Mouse (Mus musculus): ENCODE results near the gene Zbtb42.

Zbtb42 gene

DNA sequence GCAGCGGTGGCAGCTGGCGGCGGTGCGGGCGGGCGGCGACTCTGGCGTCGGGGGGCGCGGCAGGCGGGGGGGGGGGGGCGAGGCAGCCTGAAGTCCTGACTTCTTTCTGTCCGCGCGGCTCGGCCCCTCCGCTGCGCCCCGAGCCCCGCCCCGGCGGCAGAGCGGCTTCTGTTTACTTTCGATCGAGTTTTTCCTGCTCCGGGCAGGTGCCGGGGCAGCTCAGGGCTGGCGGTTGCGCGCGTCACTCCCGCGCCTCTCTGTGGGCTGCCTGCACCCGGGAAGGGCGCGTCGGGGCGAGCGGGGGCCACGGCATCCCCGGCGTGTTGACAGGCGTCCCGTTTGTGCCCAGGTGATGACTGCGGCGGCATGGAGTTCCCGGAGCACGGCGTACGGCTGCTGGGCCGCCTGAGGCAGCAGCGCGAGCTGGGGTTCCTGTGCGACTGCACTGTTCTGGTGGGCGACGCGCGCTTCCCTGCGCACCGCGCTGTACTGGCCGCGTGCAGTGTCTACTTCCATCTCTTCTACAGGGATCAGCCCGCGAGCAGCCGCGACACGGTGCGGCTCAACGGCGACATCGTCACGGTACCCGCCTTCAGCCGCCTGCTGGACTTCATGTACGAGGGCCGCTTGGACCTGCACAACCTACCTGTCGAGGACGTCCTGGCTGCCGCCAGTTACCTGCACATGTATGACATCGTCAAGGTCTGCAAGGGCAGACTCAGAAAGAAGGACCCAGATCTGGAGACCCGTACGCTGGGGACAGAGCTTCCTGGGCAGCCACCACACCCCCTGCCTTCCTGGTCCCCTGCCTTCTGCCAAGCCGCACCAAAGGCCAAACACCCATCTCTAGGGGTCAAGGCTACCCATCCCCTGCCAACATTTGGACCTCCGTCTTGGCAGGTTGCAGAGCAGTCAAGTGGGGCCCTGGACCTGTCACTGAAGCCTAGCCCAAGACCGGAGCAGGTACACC lies 684 bp downstream of the Zbtb42 start:
- in situ Hi-C loops (cut with MboI; ENCODE audit: low sequenced_read_pairs), result no loop called here

DNA sequence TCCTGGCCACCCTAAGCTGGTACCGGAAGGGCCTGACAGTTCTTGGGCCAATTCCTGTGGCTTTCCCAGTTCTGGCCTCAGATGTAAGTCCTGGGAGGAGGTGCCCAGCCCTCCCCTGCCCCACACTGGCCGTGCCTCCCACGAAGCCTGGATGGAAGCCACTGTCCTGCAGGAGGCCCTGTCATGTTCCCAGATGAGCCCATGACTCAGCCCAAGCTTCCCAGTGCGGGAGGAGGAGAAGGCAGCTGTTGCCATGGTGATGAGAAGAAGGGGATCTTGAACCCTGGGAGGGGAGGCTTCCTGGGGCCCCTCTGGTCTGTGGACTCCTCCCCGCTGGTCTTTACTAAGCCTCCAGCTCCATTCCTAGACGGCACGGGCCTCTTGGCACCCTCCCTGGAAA lies 4.7 kb downstream of the Zbtb42 start:
- in situ Hi-C loops (cut with MboI; ENCODE audit: low sequenced_read_pairs), result no loop called here

DNA sequence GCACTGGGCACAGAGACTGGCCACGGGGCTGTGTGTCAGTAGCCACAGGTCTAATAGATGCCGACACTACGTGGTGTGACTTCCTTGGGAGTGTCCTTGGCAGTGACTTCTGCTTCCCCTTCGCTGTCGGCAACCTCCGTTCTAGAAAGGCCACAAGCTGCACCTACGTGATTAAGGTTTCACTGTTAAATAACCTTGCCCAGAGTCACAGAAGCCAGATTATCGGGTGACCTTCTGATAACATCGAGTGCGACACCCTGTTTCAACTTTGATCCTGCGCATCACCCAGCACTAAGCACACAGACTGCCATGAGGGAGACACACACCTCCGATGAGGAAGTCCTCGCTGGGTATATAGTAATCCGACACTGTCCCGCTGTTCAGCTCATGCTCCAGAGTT lies 9.8 kb downstream of the Zbtb42 start:
- in situ Hi-C loops (cut with MboI; ENCODE audit: low sequenced_read_pairs), result no loop called here

DNA sequence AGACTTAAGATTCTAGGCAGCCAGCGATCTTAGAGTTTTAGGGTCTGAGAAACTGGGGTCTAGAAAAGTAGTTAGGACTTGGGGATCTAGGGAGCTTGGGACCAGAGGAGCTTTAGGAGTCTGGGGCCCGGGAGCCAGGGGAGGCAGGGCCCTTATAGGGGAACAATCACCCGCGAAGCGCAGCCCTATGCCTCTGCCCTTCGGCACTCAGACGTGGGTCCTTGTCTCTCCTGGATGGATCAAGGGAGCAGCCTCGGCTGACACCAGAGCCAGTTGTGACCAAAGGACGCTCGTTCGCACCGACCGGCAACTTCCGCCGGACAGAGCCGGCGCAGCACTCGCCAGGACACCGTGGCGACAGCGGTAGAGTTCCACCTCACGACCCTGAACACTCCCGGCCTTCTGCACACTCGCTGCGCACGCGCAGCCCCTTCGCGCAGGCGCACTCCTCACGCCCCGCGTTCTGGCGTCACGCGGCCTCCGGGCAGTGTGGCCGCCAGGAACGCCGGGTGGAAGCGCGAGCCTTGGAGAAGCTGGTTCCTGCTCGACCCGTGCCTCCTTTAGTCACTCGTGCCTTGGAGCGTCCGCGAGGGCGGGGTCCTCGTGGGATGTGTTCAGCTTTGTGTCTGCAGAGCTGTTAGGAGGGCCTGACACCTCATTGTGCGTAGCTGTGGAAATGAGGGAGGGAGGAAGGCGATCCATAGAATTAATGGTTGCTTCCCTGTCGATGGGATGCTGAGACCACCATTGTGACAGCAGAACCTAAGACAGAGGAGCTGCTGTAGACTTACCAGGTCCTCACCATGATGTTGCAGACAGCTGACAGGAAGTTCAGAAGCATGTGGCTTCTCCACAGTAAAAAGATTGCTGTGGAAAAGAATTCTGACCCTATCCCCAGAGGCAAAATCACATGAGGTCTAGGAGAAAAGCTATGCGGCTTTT lies 14.8 kb downstream of the Zbtb42 start:
- in situ Hi-C loops (cut with MboI; ENCODE audit: low sequenced_read_pairs), result no loop called here

DNA sequence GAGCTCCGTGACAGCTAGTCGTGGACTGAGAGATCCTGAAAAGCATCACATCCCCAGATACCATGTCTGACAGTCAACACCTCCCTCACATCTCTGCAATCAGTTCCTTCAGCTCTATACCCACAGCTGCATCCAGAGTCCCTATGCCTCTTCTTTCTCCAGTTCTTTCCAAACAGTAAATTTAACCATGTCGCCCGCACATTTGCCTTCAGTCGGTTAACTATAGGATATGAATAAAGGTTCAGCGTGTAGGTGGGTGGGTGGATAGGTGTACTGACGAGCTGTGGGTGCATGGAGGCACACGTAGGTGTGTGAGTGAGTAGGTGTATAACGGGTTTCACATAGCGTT lies 15.5 kb downstream of the Zbtb42 start:
- in situ Hi-C loops (cut with MboI; ENCODE audit: low sequenced_read_pairs), result no loop called here

DNA sequence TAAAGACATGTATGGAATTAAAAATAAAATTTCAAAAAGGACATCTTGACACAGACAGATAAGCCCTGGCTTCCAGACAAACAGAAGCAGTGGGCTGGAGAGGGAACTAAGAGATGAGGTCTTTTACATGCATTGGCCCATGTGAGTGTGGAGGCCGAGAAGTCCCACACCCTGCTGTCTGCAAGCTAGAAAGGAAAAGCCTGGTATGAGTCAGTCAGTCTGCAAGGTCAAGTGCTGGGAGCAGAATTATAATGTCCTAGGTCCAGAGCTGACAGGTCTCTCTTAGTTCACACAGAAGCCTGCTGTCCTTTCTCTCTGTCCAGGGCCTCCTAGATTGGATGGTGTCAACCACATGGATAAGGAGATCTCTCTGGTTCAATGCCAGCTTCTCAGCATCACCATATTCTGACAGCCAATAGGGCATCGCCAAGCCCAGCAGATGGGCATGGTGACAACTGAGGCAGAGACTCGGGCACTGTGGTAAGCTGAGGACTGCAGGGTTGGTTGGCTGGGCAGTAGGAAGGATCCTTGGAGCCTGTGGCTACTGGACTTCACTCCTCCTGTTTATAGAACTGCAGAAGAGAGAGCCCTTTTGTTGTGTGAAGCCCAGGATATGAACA lies 18.3 kb downstream of the Zbtb42 start:
- in situ Hi-C loops (cut with MboI; ENCODE audit: low sequenced_read_pairs), result no loop called here

DNA sequence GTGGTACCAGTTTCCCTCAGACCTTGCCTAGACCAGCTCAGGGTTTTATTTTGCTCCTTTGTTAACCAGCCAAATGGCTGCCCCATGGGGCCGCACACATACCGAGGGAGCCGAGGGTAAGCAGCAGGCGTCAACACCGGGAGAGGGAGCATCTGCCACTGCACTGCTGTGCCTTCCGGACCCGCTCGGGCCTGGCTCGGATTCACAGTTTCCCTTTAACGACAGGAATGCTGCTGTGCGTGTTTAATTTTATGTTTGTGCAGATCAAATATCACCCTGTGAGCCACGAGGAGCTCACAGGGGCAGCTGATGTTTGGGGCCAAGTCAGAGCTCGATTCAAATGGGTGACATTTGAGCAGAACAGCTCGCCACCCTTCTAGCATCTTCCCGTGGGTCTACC lies 21.9 kb downstream of the Zbtb42 start:
- in situ Hi-C loops (cut with MboI; ENCODE audit: low sequenced_read_pairs), result no loop called here

DNA sequence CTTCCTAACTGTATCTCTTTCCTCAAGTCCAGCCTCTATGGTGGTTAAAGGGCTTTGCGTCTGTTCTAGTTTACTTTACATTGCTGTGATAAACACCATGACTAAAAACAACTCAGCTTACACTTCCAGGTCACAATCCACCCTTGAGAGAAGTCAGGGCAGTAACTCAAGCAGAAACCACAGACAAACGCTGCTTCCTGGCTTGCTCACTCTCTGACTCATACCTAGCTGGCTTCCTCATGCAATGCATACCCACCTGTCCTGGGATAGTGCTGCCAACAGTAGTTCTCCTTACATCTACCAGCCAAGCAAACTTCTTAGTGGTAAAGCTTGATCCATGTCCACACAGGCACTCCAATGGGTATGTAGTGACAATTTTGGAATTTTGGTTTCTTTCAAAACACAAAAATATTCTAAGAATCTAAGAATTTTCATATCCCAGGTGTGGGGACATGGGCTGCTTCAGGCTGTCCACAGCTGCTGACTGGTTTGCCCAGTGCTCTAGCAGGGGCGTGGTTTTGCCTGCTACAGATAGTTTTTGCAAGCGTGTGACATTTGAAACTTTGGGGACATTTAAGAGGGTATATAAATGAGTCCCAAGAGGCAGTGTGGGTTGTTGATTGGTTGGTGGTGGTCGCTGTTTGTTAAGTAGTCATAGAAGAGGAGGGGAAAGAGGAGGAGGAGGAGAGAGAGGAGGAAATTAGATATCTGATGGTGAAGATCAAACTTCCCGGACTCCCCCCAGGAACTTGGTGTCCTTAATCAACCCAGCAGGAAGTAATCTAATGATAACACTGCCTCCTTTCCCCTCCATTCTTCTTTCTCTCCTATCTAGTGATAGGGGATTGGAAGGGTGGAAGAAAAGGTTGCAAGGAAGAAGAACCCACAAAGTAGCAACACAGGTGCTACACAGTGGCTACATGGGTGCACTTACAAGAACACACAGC lies 24.0 kb downstream of the Zbtb42 start:
- in situ Hi-C loops (cut with MboI; ENCODE audit: low sequenced_read_pairs), result no loop called here

DNA sequence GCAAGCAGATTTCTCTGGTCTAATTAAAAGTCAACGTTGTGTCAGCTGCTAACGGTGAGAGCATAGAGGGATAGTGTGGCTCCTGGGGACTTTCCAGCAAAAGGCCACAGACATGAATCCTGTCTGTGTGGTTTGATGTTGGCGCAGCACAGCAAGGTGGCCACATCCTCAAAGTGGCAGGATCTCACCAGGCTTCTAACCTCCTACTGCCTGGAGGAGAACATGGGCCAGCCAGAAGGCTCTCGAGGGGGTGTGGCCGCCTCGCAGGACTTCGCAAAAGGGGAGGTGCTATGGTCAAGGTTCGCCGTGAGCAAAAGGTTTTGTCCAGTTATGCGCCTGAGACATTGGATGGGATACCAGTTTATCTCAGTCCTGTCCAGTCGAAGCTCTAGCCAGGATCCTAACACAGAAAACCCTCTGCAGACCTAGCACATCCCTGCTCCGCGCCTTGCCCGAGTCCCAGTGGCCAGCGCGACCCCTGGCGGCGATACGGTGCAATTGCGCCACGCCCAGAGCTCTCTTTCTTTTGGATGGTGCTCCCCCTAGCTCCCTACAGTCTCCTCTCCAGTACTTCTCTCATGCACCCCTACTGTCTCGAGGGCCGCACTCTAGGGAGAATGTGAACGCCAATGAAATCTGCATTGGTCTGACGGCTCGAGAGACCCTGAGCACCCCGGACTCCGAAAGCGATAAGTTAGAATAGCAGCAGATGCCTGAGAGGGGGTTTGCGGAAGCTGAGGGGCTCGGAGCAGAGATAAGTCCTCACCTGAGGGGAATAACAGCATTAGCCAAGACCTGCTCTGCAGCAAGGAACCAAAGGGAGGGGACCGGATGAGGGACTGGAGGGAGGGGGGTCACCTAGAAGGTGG lies 28.3 kb downstream of the Zbtb42 start:
- in situ Hi-C loops (cut with MboI; ENCODE audit: low sequenced_read_pairs), result loop anchor here (5.0 kb wide), 1 partner anchor 45 kb away; no protein-coding TSS in a partner anchor

DNA sequence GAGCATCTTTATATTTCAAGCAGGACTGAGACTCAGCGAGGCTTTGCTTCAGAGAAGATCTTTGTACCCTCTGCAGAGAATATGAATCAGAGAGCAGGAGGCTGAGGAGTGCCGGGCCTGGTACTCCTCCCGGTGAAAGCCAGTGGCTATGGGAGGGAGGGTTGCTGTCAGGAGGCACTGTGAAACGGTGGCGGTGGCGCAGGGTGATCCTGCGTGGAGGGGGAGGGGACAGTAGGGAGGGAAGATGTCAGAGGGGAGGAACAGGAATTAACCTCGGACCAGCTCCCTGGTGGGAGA lies 28.9 kb downstream of the Zbtb42 start:
- in situ Hi-C loops (cut with MboI; ENCODE audit: low sequenced_read_pairs), result loop anchor here (5.0 kb wide), 1 partner anchor 45 kb away; no protein-coding TSS in a partner anchor

DNA sequence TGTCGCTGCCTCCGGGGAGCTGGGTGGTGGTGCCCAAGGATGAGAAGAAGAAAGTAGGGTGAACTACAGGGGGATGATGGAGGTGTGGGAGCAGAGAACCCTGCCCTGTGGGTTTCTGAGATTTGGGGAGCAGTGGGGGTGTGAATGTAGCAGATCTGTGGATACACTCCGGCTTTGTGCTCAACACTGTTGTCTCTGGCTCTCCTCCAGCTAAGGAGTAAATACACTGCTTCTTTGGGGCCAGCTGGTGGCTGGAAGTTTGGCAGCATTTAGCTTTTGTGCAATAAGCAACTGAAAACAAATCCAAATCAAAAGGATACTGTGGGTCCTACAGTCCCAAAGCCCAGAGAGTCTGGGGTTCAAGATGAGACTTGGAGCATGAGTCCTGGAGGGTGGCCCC lies 35.4 kb downstream of the Zbtb42 start:
- in situ Hi-C loops (cut with MboI; ENCODE audit: low sequenced_read_pairs), result no loop called here

DNA sequence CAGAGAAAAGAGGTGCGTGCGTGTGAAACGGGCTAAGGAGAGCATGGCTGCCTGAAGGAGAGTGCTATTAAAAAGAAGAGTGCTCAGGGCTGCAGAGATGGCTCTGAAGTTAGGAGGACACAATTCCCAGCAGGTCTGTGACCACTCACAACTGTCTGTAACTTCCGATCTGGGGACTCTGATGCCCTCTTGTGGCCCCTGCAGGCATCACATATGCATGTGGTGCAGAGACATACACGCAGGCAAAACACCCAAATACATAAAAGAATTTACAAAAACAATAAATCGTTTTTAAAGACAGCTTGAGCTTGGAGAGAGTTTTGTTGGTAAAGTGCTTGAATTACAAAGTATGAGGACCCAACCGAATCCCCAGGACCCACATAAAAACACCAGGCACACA lies 38.5 kb downstream of the Zbtb42 start:
- in situ Hi-C loops (cut with MboI; ENCODE audit: low sequenced_read_pairs), result no loop called here

DNA sequence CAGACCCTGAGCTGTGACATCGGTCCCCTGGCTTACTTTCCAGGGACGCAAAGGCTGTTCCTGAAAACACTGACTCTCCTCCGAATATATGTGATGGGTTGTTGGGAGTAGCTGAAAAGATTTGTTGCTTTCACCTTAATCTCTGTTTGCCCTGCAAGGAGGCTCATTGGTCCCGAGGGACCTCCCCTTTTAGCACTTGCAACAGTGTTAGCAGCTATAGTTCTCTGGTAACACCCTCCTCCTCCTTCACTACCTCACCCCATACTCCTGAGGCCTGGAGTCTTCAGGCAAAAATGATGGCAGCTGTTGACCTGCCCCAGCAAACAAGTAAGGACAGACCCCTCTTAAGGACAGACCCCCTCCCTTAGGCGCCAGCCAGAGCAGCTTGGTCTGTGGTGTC lies 40.4 kb downstream of the Zbtb42 start:
- in situ Hi-C loops (cut with MboI; ENCODE audit: low sequenced_read_pairs), result no loop called here

DNA sequence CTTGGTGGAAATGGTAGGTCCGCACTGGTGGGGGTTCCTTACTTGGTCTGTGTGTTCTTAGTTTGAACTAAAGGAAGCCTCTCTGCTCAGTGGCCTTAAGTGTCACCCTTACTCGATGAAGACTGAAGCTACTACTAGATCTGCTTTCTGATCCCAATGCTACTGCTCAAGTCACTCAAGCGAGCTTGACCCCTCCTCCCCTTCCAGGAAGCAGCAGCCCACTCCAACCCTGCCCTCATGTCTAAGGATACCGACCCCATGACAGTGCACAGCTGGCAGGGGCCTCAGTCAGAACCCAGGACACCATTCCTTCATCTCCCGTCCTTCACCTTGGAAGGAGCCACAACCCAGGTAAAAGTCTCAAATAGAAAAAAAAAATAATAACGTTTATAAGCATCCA lies 41.6 kb downstream of the Zbtb42 start, which contains the start of gene Cep170b:
Gene Cep170b (plus strand): TSS at position 240 of the 400 bp plus-strand sequence.
- in situ Hi-C loops (cut with MboI; ENCODE audit: low sequenced_read_pairs), result no loop called here

DNA sequence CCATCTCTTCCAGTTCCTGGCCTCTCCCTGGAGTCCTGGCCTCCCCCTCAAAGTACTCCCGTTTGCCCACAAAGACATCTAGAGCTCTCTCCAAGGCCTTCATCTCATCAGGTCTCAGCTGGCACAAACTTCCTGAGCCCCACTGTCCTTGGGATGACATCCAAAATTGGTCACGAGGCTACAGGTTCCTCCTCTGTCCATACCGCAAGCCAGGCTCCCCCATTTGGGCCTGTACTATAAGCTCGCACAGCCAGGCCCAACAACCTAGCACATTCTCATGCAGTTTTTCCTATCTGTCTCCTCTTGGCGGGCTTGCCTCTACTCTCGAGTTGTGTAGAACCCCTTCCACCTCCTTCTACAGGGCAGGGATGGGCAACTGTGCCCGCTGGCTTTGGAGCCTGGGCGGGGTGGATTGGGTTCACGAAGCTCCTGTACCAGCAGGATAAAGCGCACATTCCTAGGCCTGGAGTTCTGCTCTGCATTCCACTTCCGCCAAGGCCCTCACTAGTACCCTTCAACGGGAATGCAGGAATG lies 42.3 kb downstream of the Zbtb42 start:
- in situ Hi-C loops (cut with MboI; ENCODE audit: low sequenced_read_pairs), result no loop called here

DNA sequence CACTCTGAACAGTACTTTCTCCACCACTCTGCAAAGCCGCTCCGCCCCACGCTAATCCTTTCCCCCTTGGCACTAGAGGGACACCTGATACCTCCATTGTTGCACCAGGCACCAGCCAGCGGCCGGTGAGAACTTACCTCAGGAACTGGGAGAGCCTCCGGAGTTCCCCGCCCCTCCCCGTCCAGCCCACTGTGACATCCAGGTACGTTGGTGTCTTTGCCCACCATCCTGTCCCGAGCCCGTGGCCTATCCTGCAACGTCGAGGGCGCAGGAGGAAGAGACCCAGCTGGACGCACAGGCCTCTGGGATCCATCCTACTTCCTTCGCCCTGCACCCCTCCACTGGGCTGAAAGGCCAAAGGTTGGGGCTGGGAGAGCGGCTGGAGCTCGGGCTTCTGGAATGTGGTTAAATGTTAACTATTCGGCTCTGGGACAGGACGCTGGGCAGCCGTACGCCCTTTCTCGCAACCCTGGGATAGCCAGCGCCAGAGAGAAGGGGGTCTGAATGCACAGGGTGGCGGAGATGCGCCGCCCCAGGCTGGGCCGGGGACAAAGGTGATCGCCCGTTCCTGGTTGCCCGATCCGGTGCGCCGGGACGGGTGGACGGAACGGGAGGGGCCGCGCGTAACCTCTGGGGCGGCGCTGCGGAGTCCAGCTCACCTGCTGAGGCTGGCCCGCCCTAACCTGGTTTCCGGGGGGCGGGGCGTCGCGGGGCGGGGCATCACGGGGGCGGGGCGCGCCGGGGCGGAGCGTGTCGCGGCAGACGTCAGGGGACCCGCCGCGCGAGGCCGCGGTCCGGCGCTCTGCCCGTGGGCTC lies 43.0 kb downstream of the Zbtb42 start:
- in situ Hi-C loops (cut with MboI; ENCODE audit: low sequenced_read_pairs), result no loop called here

DNA sequence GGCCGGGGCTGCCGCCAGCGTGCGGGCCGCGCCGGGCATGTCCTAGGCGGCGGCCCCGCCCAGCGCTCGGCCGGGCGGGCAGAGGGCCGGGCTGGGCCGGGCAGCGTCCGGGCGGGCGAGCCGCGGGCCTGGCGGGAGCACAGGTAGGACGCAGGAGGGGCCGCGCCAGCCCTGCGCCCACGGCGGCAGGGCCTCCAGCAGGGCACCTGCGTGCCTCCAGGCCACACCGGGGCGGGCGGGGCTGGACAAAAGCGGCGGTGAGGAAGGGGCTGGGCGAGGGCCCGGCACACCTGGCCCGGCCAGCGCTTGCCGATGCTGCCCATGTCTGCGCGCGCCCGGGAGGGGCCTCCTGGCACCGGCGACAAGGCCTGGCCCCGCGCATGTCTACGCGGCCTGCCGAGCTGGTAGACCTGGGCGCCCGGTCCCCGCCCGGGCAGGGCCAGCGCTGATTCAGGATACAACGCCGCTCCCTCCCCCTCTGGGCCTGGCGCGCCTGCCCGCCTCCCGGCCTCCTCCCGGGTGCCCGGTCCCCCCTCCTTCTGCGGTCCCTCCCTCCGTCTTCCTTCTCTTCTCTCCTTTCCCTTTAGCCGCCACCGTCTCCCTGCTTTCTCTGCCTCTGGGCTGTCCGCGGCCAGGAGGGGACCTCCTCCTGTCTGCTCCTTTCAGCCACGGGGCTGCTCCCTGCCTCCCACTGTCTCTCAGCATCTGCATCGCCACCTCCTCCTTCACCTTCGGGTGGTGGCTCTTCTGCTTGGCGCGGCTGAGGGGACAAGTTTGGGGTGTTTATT lies 43.8 kb downstream of the Zbtb42 start:
- in situ Hi-C loops (cut with MboI; ENCODE audit: low sequenced_read_pairs), result no loop called here

DNA sequence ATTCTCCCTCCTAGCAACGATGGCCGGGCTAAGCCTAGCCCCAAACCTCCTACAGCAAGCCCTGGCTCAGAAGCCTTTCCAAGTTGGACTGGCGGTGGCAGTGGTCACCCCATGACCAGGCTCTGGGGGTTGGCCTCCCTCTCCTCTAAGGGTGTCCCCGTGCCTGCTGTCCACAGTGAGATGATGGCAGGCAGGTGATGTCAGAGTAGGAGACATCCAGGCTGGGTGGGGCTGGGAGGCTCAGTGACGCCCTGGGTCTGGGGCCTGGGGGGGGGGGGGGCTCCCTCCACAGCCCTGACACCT lies 44.4 kb downstream of the Zbtb42 start:
- in situ Hi-C loops (cut with MboI; ENCODE audit: low sequenced_read_pairs), result no loop called here
